Mouse (Mus musculus) liver, postnatal 0 days (tissue): ENCODE data around the gene Adgrg6. TPM values are rescaled to one million over a fixed set of nuclear protein-coding genes. Genes with fewer than 3 reads are reported as not detected.

Source experiments
- ATAC-seq: fragments of 200-750 bp; cut with Nextera tagmentation; 2 replicates; pipeline ENCODE4 v1.8.0; 2017; ENCODE audit warnings: mild to moderate bottlenecking, moderate library complexity
- DNase-seq: peaks from one replicate; pipeline ENCODE4 v3.0.0-alpha.2; 2016
- H3K27ac ChIP-seq: fragments of 300-500 bp; sonication (generic); 2 replicates; pipeline ENCODE4 v1.5.1; 2014; ENCODE audit warnings: antibody characterized with exemption, moderate library complexity, mild to moderate bottlenecking, low read depth
- H3K27me3 ChIP-seq: fragments of 300-500 bp; sonication (generic); 2 replicates; pipeline ENCODE4 v1.6.1; 2014; ENCODE audit warnings: low read length, control low read depth, mixed read lengths; ENCODE audit not compliant: insufficient read depth
- H3K36me3 ChIP-seq: fragments of 300-500 bp; sonication (generic); replicated peaks from 2 replicates; pipeline ENCODE4 v1.6.1; 2014; ENCODE audit warnings: mild to moderate bottlenecking, control low read depth, low read length, moderate library complexity, mixed read lengths; ENCODE audit not compliant: insufficient read depth
- H3K4me1 ChIP-seq: fragments of 300-500 bp; sonication (generic); 2 replicates; pipeline ENCODE4 v1.6.1; 2014; ENCODE audit warnings: antibody characterized with exemption, mild to moderate bottlenecking, control low read depth; ENCODE audit not compliant: insufficient read depth
- H3K4me2 ChIP-seq: fragments of 300-500 bp; sonication (generic); 2 replicates; pipeline ENCODE4 v1.6.1; 2014; ENCODE audit warnings: low read depth, mild to moderate bottlenecking, low read length, moderate library complexity, mixed read lengths
- H3K4me3 ChIP-seq: fragments of 300-500 bp; sonication (generic); 2 replicates; pipeline ENCODE4 v1.5.1; 2014; ENCODE audit warnings: low read depth, low read length
- H3K9ac ChIP-seq: fragments of 300-500 bp; sonication (generic); replicated peaks from 2 replicates; pipeline ENCODE4 v1.6.1; 2014; ENCODE audit warnings: mild to moderate bottlenecking, moderate library complexity
- H3K9me3 ChIP-seq: fragments of 300-500 bp; sonication (generic); 2 replicates; pipeline ENCODE4 v1.6.1; 2016; ENCODE audit warnings: mild to moderate bottlenecking, control low read depth, low read length, mixed read lengths
- CTCF ChIP-seq: sonication (generic); IDR thresholded peaks from 2 replicates; pipeline ENCODE4 v1.5.1; 2016; ENCODE audit warnings: antibody characterized with exemption, low read depth
- EP300 ChIP-seq: IDR thresholded peaks from 2 replicates; pipeline ENCODE4 v1.6.1; 2016; ENCODE audit warnings: antibody characterized with exemption, low read depth, mild to moderate bottlenecking
- WGBS: fragments of 180-500 bp; shearing (Covaris S2); extraction: QIAGEN DNeasy Blood & Tissue Kit; methylation state at CpG from one replicate; pipeline ENCODE4 v1.1.7; 2014; ENCODE audit not compliant: insufficient replicate concordance; 5-methylcytosine and 5-hydroxymethylcytosine counted together
- polyA plus RNA-seq: library from polyadenylated mRNA; unstranded; fragments of >200 nt; fragmentation: Nextera tagmentation; extraction: Ambion mirVana; gene quantifications from 2 replicates; pipeline ENCODE4 v1.2.1, GENCODE M21; 2015

The Adgrg6 gene
- polyA plus RNA-seq, 1 experiment from 2014 or later, result 0.39 TPM

GRCm38 (mm10) chr10:14571143-14571542 lies 25.7 kb upstream of the Adgrg6 start:
- no peaks in the 10 kb centered on the region for H3K27me3 ChIP-seq
- H3K4me3 ChIP-seq, result no peak overlapping the region
- ATAC-seq, result no peak
- no peaks in the 10 kb centered on the region for H3K36me3 ChIP-seq
- H3K4me1 ChIP-seq, result no peaks in the 10 kb centered on the region
- TF ChIP-seq EP300, result no peak
- TF ChIP-seq CTCF, result no peak
- H3K4me2 ChIP-seq, result no peak overlapping the region
- no peak overlapping the region for H3K27ac ChIP-seq
- H3K9ac ChIP-seq, result no peak overlapping the region
- DNase-seq, result no peak
- no peaks in the 10 kb centered on the region for H3K9me3 ChIP-seq

GRCm38 (mm10) chr10:14570616-14571015 lies 25.2 kb upstream of the Adgrg6 start:
- 19% methylated on average over 2 of the region's 2 CpGs for WGBS
- ATAC-seq (no peak), DNase-seq (no peak)

GRCm38 (mm10) chr10:14546111-14546551 lies 672 bp upstream of the Adgrg6 start:
- ATAC-seq (no peak), DNase-seq (no peak)
- Histone ChIP-seq H3K4me1 (0 out of 2 replicates have a peak, but pooled peaks cover 2% of the 10 kb centered on the region), H3K4me2 (peak overlapping the region; percentile 26), H3K27ac (no peak overlapping the region), H3K27me3 (peaks cover 28% of the 10 kb centered on the region), H3K9me3 (no peaks in the 10 kb centered on the region), H3K36me3 (no peaks in the 10 kb centered on the region), H3K4me3 (no peak overlapping the region), H3K9ac (no peak overlapping the region)
- no peak for TF ChIP-seq CTCF
- no peak for TF ChIP-seq EP300
- WGBS, result 26% methylated on average over 7 of the region's 7 CpGs

More at GRCm38 (mm10) chr10:14570616-14571015, 25.2 kb upstream of the Adgrg6 start:
- Histone ChIP-seq H3K36me3 (no peaks in the 10 kb centered on the region), H3K27ac (no peak overlapping the region), H3K27me3 (no peaks in the 10 kb centered on the region), H3K9me3 (no peaks in the 10 kb centered on the region), H3K4me3 (no peak overlapping the region), H3K9ac (no peak overlapping the region), H3K4me2 (no peak overlapping the region), H3K4me1 (no peaks in the 10 kb centered on the region)
- TF ChIP-seq CTCF, result no peak
- no peak for TF ChIP-seq EP300

GRCm38 (mm10) chr10:14544608-14544940 lies 885 bp downstream of the Adgrg6 start:
- Histone ChIP-seq H3K27ac (no peak overlapping the region), H3K4me1 (0 out of 2 replicates have a peak, but pooled peaks cover 2% of the 10 kb centered on the region), H3K9me3 (no peaks in the 10 kb centered on the region), H3K27me3 (peaks cover 28% of the 10 kb centered on the region), H3K9ac (no peak overlapping the region), H3K4me3 (peak overlapping the region; percentile 61), H3K36me3 (no peaks in the 10 kb centered on the region), H3K4me2 (peak overlapping the region; percentile 88)
- ATAC-seq, result no peak
- WGBS, result 5% methylated on average over 9 of the region's 9 CpGs
- DNase-seq, result no peak
- TF ChIP-seq EP300, result no peak
- no peak for TF ChIP-seq CTCF

GRCm38 (mm10) chr10:14543511-14544067 lies 1.9 kb downstream of the Adgrg6 start:
- Histone ChIP-seq H3K27me3 (peaks cover 28% of the 10 kb centered on the region), H3K4me3 (no peak overlapping the region), H3K9ac (no peak overlapping the region), H3K4me2 (no peak overlapping the region), H3K9me3 (no peaks in the 10 kb centered on the region), H3K36me3 (no peaks in the 10 kb centered on the region), H3K27ac (no peak overlapping the region), H3K4me1 (0 out of 2 replicates have a peak, but pooled peaks cover 2% of the 10 kb centered on the region)
- DNase-seq (no peak), ATAC-seq (no peak)
- 70% methylated on average over 8 of the region's 8 CpGs for WGBS
- TF ChIP-seq EP300 (no peak), CTCF (no peak)

- 69% methylated on average over 3 of the region's 3 CpGs for WGBS
These were observed 8.4 kb downstream of the Adgrg6 start for GRCm38 (mm10) chr10:14537102-14537501.

GRCm38 (mm10) chr10:14531090-14531489 lies 14.4 kb downstream of the Adgrg6 start:
- Histone ChIP-seq H3K9me3 (no peaks in the 10 kb centered on the region), H3K4me2 (no peak overlapping the region), H3K27ac (no peak overlapping the region), H3K27me3 (no peaks in the 10 kb centered on the region), H3K4me3 (no peak overlapping the region), H3K4me1 (no peaks in the 10 kb centered on the region), H3K9ac (no peak overlapping the region), H3K36me3 (no peaks in the 10 kb centered on the region)
- TF ChIP-seq EP300 (no peak), CTCF (no peak)
- no peak for DNase-seq
- ATAC-seq, result 0 out of 2 replicates have a peak, but pooled peaks have one; percentile 23
- 61% methylated on average over 3 of the region's 3 CpGs for WGBS

More at GRCm38 (mm10) chr10:14537102-14537501, 8.4 kb downstream of the Adgrg6 start:
- Histone ChIP-seq H3K4me1 (no peaks in the 10 kb centered on the region), H3K27me3 (no peaks in the 10 kb centered on the region), H3K36me3 (no peaks in the 10 kb centered on the region), H3K4me3 (no peak overlapping the region), H3K9ac (no peak overlapping the region), H3K27ac (no peak overlapping the region), H3K4me2 (no peak overlapping the region), H3K9me3 (no peaks in the 10 kb centered on the region)
- TF ChIP-seq CTCF, result no peak
- TF ChIP-seq EP300, result no peak
- DNase-seq (no peak), ATAC-seq (no peak)
